In genomic region chr19:56621876-56622275, GRCm38 (mm10) we compare ENCODE assay signal across 28 mouse cellular contexts.
"Had no signal": no experiment of that assay in that cellular context is flagged by ENCODE, and none has a peak within 500 bp of the region (broad histone marks: within the 10 kb centered on the region; RNA-seq: fewer than 3 reads in every experiment).

No protein-coding gene starts in this region.

- H3K27me3 ChIP-seq: embryonic facial prominence, embryonic 12.5 days; embryonic facial prominence, embryonic 13.5 days; embryonic facial prominence, embryonic 15.5 days; forebrain, embryonic 13.5 days; forebrain, embryonic 15.5 days had no signal

- H3K4me2 ChIP-seq: embryonic facial prominence, embryonic 12.5 days; embryonic facial prominence, embryonic 13.5 days; embryonic facial prominence, embryonic 15.5 days; forebrain, embryonic 12.5 days; forebrain, embryonic 13.5 days; forebrain, embryonic 15.5 days had no signal

- H3K36me3 ChIP-seq: embryonic facial prominence, embryonic 10.5 days; embryonic facial prominence, embryonic 12.5 days; embryonic facial prominence, embryonic 13.5 days; embryonic facial prominence, embryonic 15.5 days; forebrain, embryonic 10.5 days; forebrain, embryonic 12.5 days; forebrain, embryonic 15.5 days had no signal

- H3K27ac ChIP-seq: embryonic facial prominence, embryonic 10.5 days; embryonic facial prominence, embryonic 12.5 days; embryonic facial prominence, embryonic 13.5 days; embryonic facial prominence, embryonic 15.5 days; forebrain, embryonic 10.5 days; forebrain, embryonic 12.5 days; forebrain, embryonic 13.5 days; forebrain, embryonic 15.5 days; gastrocnemius, adult 2 months; heart, adult 2 months had no signal

- H3K4me1 ChIP-seq: embryonic facial prominence, embryonic 12.5 days; embryonic facial prominence, embryonic 13.5 days; embryonic facial prominence, embryonic 15.5 days; forebrain, embryonic 10.5 days had no signal

- H3K9me3 ChIP-seq: embryonic facial prominence, embryonic 10.5 days; embryonic facial prominence, embryonic 13.5 days; embryonic facial prominence, embryonic 15.5 days; forebrain, embryonic 10.5 days; forebrain, embryonic 12.5 days; forebrain, embryonic 13.5 days; forebrain, embryonic 15.5 days had no signal

- DNase-seq: cerebellum, adult 8-10 months; cerebellum, adult 9-10 months; cerebellum, adult 9-11 months; cerebellum, postnatal 10 days; cerebellum, postnatal 14 days; cerebellum, postnatal 25 days; cerebellum, postnatal 36 days; embryo, embryonic 11 days; forebrain, postnatal 0 days; gastrocnemius, adult 2 months; gastrocnemius, postnatal 10 days; gastrocnemius, postnatal 14 days; gastrocnemius, postnatal 25 days; gastrocnemius, postnatal 36 days; heart, adult 11 months; heart, adult 18-20 months; heart, adult 2 months had no signal

- H3K4me3 ChIP-seq: embryonic facial prominence, embryonic 10.5 days; embryonic facial prominence, embryonic 12.5 days; embryonic facial prominence, embryonic 13.5 days; embryonic facial prominence, embryonic 15.5 days; erythroblast, embryonic 14.5 days; forebrain, embryonic 10.5 days; forebrain, embryonic 12.5 days; forebrain, embryonic 13.5 days; forebrain, embryonic 15.5 days; gastrocnemius, adult 2 months; heart, adult 2 months had no signal

- H3K9ac ChIP-seq: embryonic facial prominence, embryonic 12.5 days; embryonic facial prominence, embryonic 13.5 days; embryonic facial prominence, embryonic 15.5 days; forebrain, embryonic 12.5 days; forebrain, embryonic 13.5 days; forebrain, embryonic 15.5 days; forebrain, postnatal 0 days had no signal

- ATAC-seq: forebrain, embryonic 13.5 days; forebrain, embryonic 14.5 days; forebrain, embryonic 15.5 days; forebrain, embryonic 16.5 days; forebrain, postnatal 0 days had no signal
